Mouse (Mus musculus): ENCODE results near the gene Crhbp. TPM values are rescaled to one million over a fixed set of nuclear protein-coding genes. Genes with fewer than 3 reads are reported as not detected.
A peak's percentile ranks its signal among the peaks of the same experiment; 100 is the strongest.

Gene Crhbp
- polyA plus RNA-seq (2015; fragmentation: Nextera tagmentation; extraction: Ambion mirVana), result 0.09 and 0.17 TPM in 2 replicates

- H3K4me1 ChIP-seq (ENCODE audit: insufficient read depth, low read length), result peaks cover 8% of the 10 kb centered on the region; the same call in 1 of the 2 replicates
- 60% methylated on average over 11 of the region's 11 CpGs for WGBS
- no peaks in the 10 kb centered on the region for H3K9me3 ChIP-seq (ENCODE audit: low read length)
- no peak within 1 kb of the TSS for H3K27ac ChIP-seq (ENCODE audit: low read length)
- H3K27me3 ChIP-seq (ENCODE audit: insufficient read depth, low read length), result peaks cover 35% of the 10 kb centered on the region
- H3K36me3 ChIP-seq (ENCODE audit: insufficient read depth, low read length), result no peaks in the 10 kb centered on the region
- H3K4me2 ChIP-seq (replicated peaks; ENCODE audit: low read depth, low read length), result peak within 1 kb of the TSS; percentile 78
- ATAC-seq (ENCODE audit: low FRiP score, low TSS enrichment), result no peak
- peak within 1 kb of the TSS; percentile 48 for H3K9ac ChIP-seq (replicated peaks; ENCODE audit: low read length)
- peak within 1 kb of the TSS; percentile 48 for H3K4me3 ChIP-seq (ENCODE audit: low read length)
Measured at GRCm38 (mm10) chr13:95444824-95445223, at the start of gene Crhbp. Gene Crhbp (minus strand): TSS chr13:95444924.

GRCm38 (mm10) chr13:95493296-95493695 is 48.6 kb upstream of the Crhbp start:
- H3K4me2 ChIP-seq (replicated peaks; ENCODE audit: low read depth, low read length), result no peak overlapping the region
- H3K27me3 ChIP-seq (ENCODE audit: insufficient read depth, low read length), result no peaks in the 10 kb centered on the region
- H3K9me3 ChIP-seq (ENCODE audit: low read length), result no peaks in the 10 kb centered on the region
- no peak overlapping the region for H3K4me3 ChIP-seq (ENCODE audit: low read length)
- no peaks in the 10 kb centered on the region for H3K36me3 ChIP-seq (ENCODE audit: insufficient read depth, low read length)
- ATAC-seq (ENCODE audit: low FRiP score, low TSS enrichment), result no peak
- no peak overlapping the region for H3K9ac ChIP-seq (replicated peaks; ENCODE audit: low read length)
- WGBS, result 65% methylated on average over 5 of the region's 5 CpGs
- no peak overlapping the region for H3K27ac ChIP-seq (ENCODE audit: low read length)
- peaks cover 7% of the 10 kb centered on the region for H3K4me1 ChIP-seq (ENCODE audit: insufficient read depth, low read length)

GRCm38 (mm10) chr13:95491327-95491726 is 46.6 kb upstream of the Crhbp start:
- H3K9me3 ChIP-seq (ENCODE audit: low read length), result no peaks in the 10 kb centered on the region
- no peak overlapping the region for H3K9ac ChIP-seq (replicated peaks; ENCODE audit: low read length)
- H3K4me1 ChIP-seq (ENCODE audit: insufficient read depth, low read length), result peaks cover 7% of the 10 kb centered on the region
- no peaks in the 10 kb centered on the region for H3K27me3 ChIP-seq (ENCODE audit: insufficient read depth, low read length)
- ATAC-seq (ENCODE audit: low FRiP score, low TSS enrichment), result no peak
- no peaks in the 10 kb centered on the region for H3K36me3 ChIP-seq (ENCODE audit: insufficient read depth, low read length)
- H3K4me3 ChIP-seq (ENCODE audit: low read length), result no peak overlapping the region
- 73% methylated on average over 11 of the region's 11 CpGs for WGBS
- no peak overlapping the region for H3K4me2 ChIP-seq (replicated peaks; ENCODE audit: low read depth, low read length)
- no peak overlapping the region for H3K27ac ChIP-seq (ENCODE audit: low read length)

GRCm38 (mm10) chr13:95484664-95485063 is 39.9 kb upstream of the Crhbp start:
- Histone ChIP-seq H3K27ac (ENCODE audit: low read length) (no peak overlapping the region), H3K4me1 (ENCODE audit: insufficient read depth, low read length) (no peaks in the 10 kb centered on the region), H3K36me3 (ENCODE audit: insufficient read depth, low read length) (no peaks in the 10 kb centered on the region), H3K9me3 (ENCODE audit: low read length) (no peaks in the 10 kb centered on the region), H3K4me3 (ENCODE audit: low read length) (no peak overlapping the region), H3K4me2 (replicated peaks; ENCODE audit: low read depth, low read length) (no peak overlapping the region), H3K27me3 (ENCODE audit: insufficient read depth, low read length) (no peaks in the 10 kb centered on the region; the same call in 1 of the 2 replicates), H3K9ac (replicated peaks; ENCODE audit: low read length) (no peak overlapping the region)
- no peak for ATAC-seq (ENCODE audit: low FRiP score, low TSS enrichment)
- WGBS, result 51% methylated on average over 5 of the region's 5 CpGs

GRCm38 (mm10) chr13:95481428-95481827 is 36.7 kb upstream of the Crhbp start:
- no peak overlapping the region for H3K27ac ChIP-seq (ENCODE audit: low read length)
- 12% methylated on average over 4 of the region's 4 CpGs for WGBS
- H3K4me1 ChIP-seq (ENCODE audit: insufficient read depth, low read length), result no peaks in the 10 kb centered on the region
- no peak overlapping the region for H3K9ac ChIP-seq (replicated peaks; ENCODE audit: low read length)
- H3K9me3 ChIP-seq (ENCODE audit: low read length), result no peaks in the 10 kb centered on the region
- no peaks in the 10 kb centered on the region for H3K36me3 ChIP-seq (ENCODE audit: insufficient read depth, low read length)
- no peak overlapping the region for H3K4me3 ChIP-seq (ENCODE audit: low read length)
- H3K4me2 ChIP-seq (replicated peaks; ENCODE audit: low read depth, low read length), result no peak overlapping the region
- ATAC-seq (ENCODE audit: low FRiP score, low TSS enrichment), result peak; percentile 59; the same call in 1 of the 2 replicates
- no peaks in the 10 kb centered on the region; the same call in 1 of the 2 replicates for H3K27me3 ChIP-seq (ENCODE audit: insufficient read depth, low read length)

- H3K4me1 ChIP-seq (ENCODE audit: insufficient read depth, low read length), result no peaks in the 10 kb centered on the region
- H3K36me3 ChIP-seq (ENCODE audit: insufficient read depth, low read length), result no peaks in the 10 kb centered on the region
- no peaks in the 10 kb centered on the region; the same call in 1 of the 2 replicates for H3K27me3 ChIP-seq (ENCODE audit: insufficient read depth, low read length)
- 89% methylated on average over 21 of the region's 21 CpGs for WGBS
- H3K4me2 ChIP-seq (replicated peaks; ENCODE audit: low read depth, low read length), result no peak within 1 kb of the TSS
- no peak within 1 kb of the TSS for H3K4me3 ChIP-seq (ENCODE audit: low read length)
- no peak within 1 kb of the TSS for H3K9ac ChIP-seq (replicated peaks; ENCODE audit: low read length)
- no peak for ATAC-seq (ENCODE audit: low FRiP score, low TSS enrichment)
- H3K9me3 ChIP-seq (ENCODE audit: low read length), result no peaks in the 10 kb centered on the region
- no peak within 1 kb of the TSS for H3K27ac ChIP-seq (ENCODE audit: low read length)
Measured at GRCm38 (mm10) chr13:95478671-95479413, 34.1 kb upstream of the Crhbp start, which contains the start of gene S100z. Gene S100z (minus strand): TSS chr13:95478721.

- Histone ChIP-seq H3K27me3 (ENCODE audit: insufficient read depth, low read length) (no peaks in the 10 kb centered on the region; the same call in 1 of the 2 replicates), H3K9ac (replicated peaks; ENCODE audit: low read length) (no peak overlapping the region), H3K4me1 (ENCODE audit: insufficient read depth, low read length) (no peaks in the 10 kb centered on the region), H3K9me3 (ENCODE audit: low read length) (0 out of 2 replicates have a peak, but pooled peaks cover under 1% of the 10 kb centered on the region), H3K4me2 (replicated peaks; ENCODE audit: low read depth, low read length) (no peak overlapping the region), H3K27ac (ENCODE audit: low read length) (no peak overlapping the region), H3K36me3 (ENCODE audit: insufficient read depth, low read length) (no peaks in the 10 kb centered on the region), H3K4me3 (ENCODE audit: low read length) (no peak overlapping the region)
- ATAC-seq (ENCODE audit: low FRiP score, low TSS enrichment), result no peak
- WGBS, result 82% methylated on average over 6 of the region's 6 CpGs
Measured at GRCm38 (mm10) chr13:95477173-95477572, 32.4 kb upstream of the Crhbp start.

GRCm38 (mm10) chr13:95475124-95475523 is 30.4 kb upstream of the Crhbp start:
- 0 out of 2 replicates have a peak, but pooled peaks cover 4% of the 10 kb centered on the region for H3K9me3 ChIP-seq (ENCODE audit: low read length)
- H3K36me3 ChIP-seq (ENCODE audit: insufficient read depth, low read length), result no peaks in the 10 kb centered on the region
- H3K27ac ChIP-seq (ENCODE audit: low read length), result no peak overlapping the region
- H3K9ac ChIP-seq (replicated peaks; ENCODE audit: low read length), result no peak overlapping the region
- H3K4me2 ChIP-seq (replicated peaks; ENCODE audit: low read depth, low read length), result no peak overlapping the region
- H3K4me1 ChIP-seq (ENCODE audit: insufficient read depth, low read length), result no peaks in the 10 kb centered on the region
- no peak overlapping the region for H3K4me3 ChIP-seq (ENCODE audit: low read length)
- no peaks in the 10 kb centered on the region; the same call in 1 of the 2 replicates for H3K27me3 ChIP-seq (ENCODE audit: insufficient read depth, low read length)
- ATAC-seq (ENCODE audit: low FRiP score, low TSS enrichment), result no peak
- 70% methylated on average over 7 of the region's 7 CpGs for WGBS

GRCm38 (mm10) chr13:95474294-95474693 is 29.6 kb upstream of the Crhbp start:
- no peaks in the 10 kb centered on the region for H3K4me1 ChIP-seq (ENCODE audit: insufficient read depth, low read length)
- no peaks in the 10 kb centered on the region for H3K36me3 ChIP-seq (ENCODE audit: insufficient read depth, low read length)
- 0 out of 2 replicates have a peak, but pooled peaks cover 4% of the 10 kb centered on the region for H3K9me3 ChIP-seq (ENCODE audit: low read length)
- no peak overlapping the region for H3K4me2 ChIP-seq (replicated peaks; ENCODE audit: low read depth, low read length)
- no peak overlapping the region for H3K9ac ChIP-seq (replicated peaks; ENCODE audit: low read length)
- no peaks in the 10 kb centered on the region; the same call in 1 of the 2 replicates for H3K27me3 ChIP-seq (ENCODE audit: insufficient read depth, low read length)
- ATAC-seq (ENCODE audit: low FRiP score, low TSS enrichment), result no peak
- WGBS, result 83% methylated on average over 3 of the region's 3 CpGs
- no peak overlapping the region for H3K4me3 ChIP-seq (ENCODE audit: low read length)
- H3K27ac ChIP-seq (ENCODE audit: low read length), result no peak overlapping the region

- Histone ChIP-seq H3K27me3 (ENCODE audit: insufficient read depth, low read length) (no peaks in the 10 kb centered on the region), H3K9me3 (ENCODE audit: low read length) (0 out of 2 replicates have a peak, but pooled peaks cover 4% of the 10 kb centered on the region), H3K4me1 (ENCODE audit: insufficient read depth, low read length) (no peaks in the 10 kb centered on the region), H3K36me3 (ENCODE audit: insufficient read depth, low read length) (no peaks in the 10 kb centered on the region), H3K4me3 (ENCODE audit: low read length) (no peak overlapping the region), H3K9ac (replicated peaks; ENCODE audit: low read length) (no peak overlapping the region), H3K27ac (ENCODE audit: low read length) (no peak overlapping the region), H3K4me2 (replicated peaks; ENCODE audit: low read depth, low read length) (no peak overlapping the region)
- ATAC-seq (ENCODE audit: low FRiP score, low TSS enrichment), result no peak
- 81% methylated on average over 2 of the region's 2 CpGs for WGBS
Measured at GRCm38 (mm10) chr13:95470970-95471369, 26.2 kb upstream of the Crhbp start.
